Mouse (Mus musculus): ENCODE data around the gene Aqp9. TPM values are rescaled to one million over a fixed set of nuclear protein-coding genes. Genes with fewer than 3 reads are reported as not detected.
"Not testable (repeated sequence)": the region's sequence is repeated elsewhere in the genome, so short reads cannot be mapped to it uniquely, and the experiment has no call there.

Gene Aqp9
- total RNA-seq, 1 experiment from 2014 or later = 24.3 TPM

- no peak for ATAC-seq (replicated peaks in 1 of 2; ENCODE audit: insufficient read depth in 1 of 2, low FRiP score in 2 of 2, low TSS enrichment in 1 of 2, low read depth in 1 of 2, poor library complexity in 2 of 2, severe bottlenecking in 2 of 2)
Observed at GRCm38 (mm10) chr9:71156447-71157035, 11.9 kb downstream of the Aqp9 start.

GRCm38 (mm10) chr9:71155399-71156005 lies 13.0 kb downstream of the Aqp9 start:
- ATAC-seq (replicated peaks in 1 of 2; ENCODE audit: insufficient read depth in 1 of 2, low FRiP score in 2 of 2, low TSS enrichment in 1 of 2, low read depth in 1 of 2, poor library complexity in 2 of 2, severe bottlenecking in 2 of 2) = peak; percentile 45 to 51; a peak in 3 of 4 replicates

- ATAC-seq (replicated peaks in 1 of 2; ENCODE audit: insufficient read depth in 1 of 2, low FRiP score in 2 of 2, low TSS enrichment in 1 of 2, low read depth in 1 of 2, poor library complexity in 2 of 2, severe bottlenecking in 2 of 2) = no peak
Observed at GRCm38 (mm10) chr9:71151386-71151785, 17.1 kb downstream of the Aqp9 start.

GRCm38 (mm10) chr9:71150175-71150574 lies 18.3 kb downstream of the Aqp9 start:
- no peak for ATAC-seq (replicated peaks in 1 of 2; ENCODE audit: insufficient read depth in 1 of 2, low FRiP score in 2 of 2, low TSS enrichment in 1 of 2, low read depth in 1 of 2, poor library complexity in 2 of 2, severe bottlenecking in 2 of 2)

GRCm38 (mm10) chr9:71148890-71149289 lies 19.6 kb downstream of the Aqp9 start:
- ATAC-seq (replicated peaks in 1 of 2; ENCODE audit: insufficient read depth in 1 of 2, low FRiP score in 2 of 2, low TSS enrichment in 1 of 2, low read depth in 1 of 2, poor library complexity in 2 of 2, severe bottlenecking in 2 of 2) = peak; percentile 76 to 80

- ATAC-seq (replicated peaks in 1 of 2; ENCODE audit: insufficient read depth in 1 of 2, low FRiP score in 2 of 2, low TSS enrichment in 1 of 2, low read depth in 1 of 2, poor library complexity in 2 of 2, severe bottlenecking in 2 of 2) = peak in 1 of 2 experiments; percentile 42; a peak in 2 of 4 replicates
Observed at GRCm38 (mm10) chr9:71146210-71146609, 22.3 kb downstream of the Aqp9 start.

- no peak for ATAC-seq (replicated peaks in 1 of 2; ENCODE audit: insufficient read depth in 1 of 2, low FRiP score in 2 of 2, low TSS enrichment in 1 of 2, low read depth in 1 of 2, poor library complexity in 2 of 2, severe bottlenecking in 2 of 2)
Observed at GRCm38 (mm10) chr9:71140205-71140604, 28.3 kb downstream of the Aqp9 start.

GRCm38 (mm10) chr9:71138936-71139335 lies 29.5 kb downstream of the Aqp9 start:
- no peak for ATAC-seq (replicated peaks in 1 of 2; ENCODE audit: insufficient read depth in 1 of 2, low FRiP score in 2 of 2, low TSS enrichment in 1 of 2, low read depth in 1 of 2, poor library complexity in 2 of 2, severe bottlenecking in 2 of 2)

- ATAC-seq (replicated peaks in 1 of 2; ENCODE audit: insufficient read depth in 1 of 2, low FRiP score in 2 of 2, low TSS enrichment in 1 of 2, low read depth in 1 of 2, poor library complexity in 2 of 2, severe bottlenecking in 2 of 2) = no peak
Observed at GRCm38 (mm10) chr9:71137267-71137945, 31.1 kb downstream of the Aqp9 start.

GRCm38 (mm10) chr9:71135073-71135472 lies 33.4 kb downstream of the Aqp9 start:
- no peak for ATAC-seq (replicated peaks in 1 of 2; ENCODE audit: insufficient read depth in 1 of 2, low FRiP score in 2 of 2, low TSS enrichment in 1 of 2, low read depth in 1 of 2, poor library complexity in 2 of 2, severe bottlenecking in 2 of 2)

GRCm38 (mm10) chr9:71133190-71133589 lies 35.3 kb downstream of the Aqp9 start:
- no peak for ATAC-seq (replicated peaks in 1 of 2; ENCODE audit: insufficient read depth in 1 of 2, low FRiP score in 2 of 2, low TSS enrichment in 1 of 2, low read depth in 1 of 2, poor library complexity in 2 of 2, severe bottlenecking in 2 of 2)

GRCm38 (mm10) chr9:71131822-71132221 lies 36.7 kb downstream of the Aqp9 start:
- ATAC-seq (replicated peaks in 1 of 2; ENCODE audit: insufficient read depth in 1 of 2, low FRiP score in 2 of 2, low TSS enrichment in 1 of 2, low read depth in 1 of 2, poor library complexity in 2 of 2, severe bottlenecking in 2 of 2) = no peak

GRCm38 (mm10) chr9:71128911-71129310 lies 39.6 kb downstream of the Aqp9 start:
- ATAC-seq (replicated peaks in 1 of 2; ENCODE audit: insufficient read depth in 1 of 2, low FRiP score in 2 of 2, low TSS enrichment in 1 of 2, low read depth in 1 of 2, poor library complexity in 2 of 2, severe bottlenecking in 2 of 2) = peak; percentile 75 to 76

- no peak for ATAC-seq (replicated peaks in 1 of 2; ENCODE audit: insufficient read depth in 1 of 2, low FRiP score in 2 of 2, low TSS enrichment in 1 of 2, low read depth in 1 of 2, poor library complexity in 2 of 2, severe bottlenecking in 2 of 2)
Observed at GRCm38 (mm10) chr9:71126205-71126604, 42.3 kb downstream of the Aqp9 start.

- ATAC-seq (replicated peaks in 1 of 2; ENCODE audit: insufficient read depth in 1 of 2, low FRiP score in 2 of 2, low TSS enrichment in 1 of 2, low read depth in 1 of 2, poor library complexity in 2 of 2, severe bottlenecking in 2 of 2) = not testable (repeated sequence)
Observed at GRCm38 (mm10) chr9:71123095-71123494, 45.4 kb downstream of the Aqp9 start.

GRCm38 (mm10) chr9:71120924-71121323 lies 47.6 kb downstream of the Aqp9 start:
- no peak for ATAC-seq (replicated peaks in 1 of 2; ENCODE audit: insufficient read depth in 1 of 2, low FRiP score in 2 of 2, low TSS enrichment in 1 of 2, low read depth in 1 of 2, poor library complexity in 2 of 2, severe bottlenecking in 2 of 2)

GRCm38 (mm10) chr9:71113166-71113565 lies 55.3 kb downstream of the Aqp9 start:
- ATAC-seq (replicated peaks in 1 of 2; ENCODE audit: insufficient read depth in 1 of 2, low FRiP score in 2 of 2, low TSS enrichment in 1 of 2, low read depth in 1 of 2, poor library complexity in 2 of 2, severe bottlenecking in 2 of 2) = no peak

GRCm38 (mm10) chr9:71103521-71103920 lies 65.0 kb downstream of the Aqp9 start:
- no peak for ATAC-seq (replicated peaks in 1 of 2; ENCODE audit: insufficient read depth in 1 of 2, low FRiP score in 2 of 2, low TSS enrichment in 1 of 2, low read depth in 1 of 2, poor library complexity in 2 of 2, severe bottlenecking in 2 of 2)
